Mouse (Mus musculus): Measurements from ENCODE around the gene St13. TPM values are rescaled to one million over a fixed set of nuclear protein-coding genes. Genes with fewer than 3 reads are reported as not detected.
"Not testable (repeated sequence)": the region's sequence is repeated elsewhere in the genome, so short reads cannot be mapped to it uniquely, and the experiment has no call there.

The St13 gene
- total and polyA plus RNA-seq, 2 experiments from 2014 or later: 111 to 241 TPM

DNA sequence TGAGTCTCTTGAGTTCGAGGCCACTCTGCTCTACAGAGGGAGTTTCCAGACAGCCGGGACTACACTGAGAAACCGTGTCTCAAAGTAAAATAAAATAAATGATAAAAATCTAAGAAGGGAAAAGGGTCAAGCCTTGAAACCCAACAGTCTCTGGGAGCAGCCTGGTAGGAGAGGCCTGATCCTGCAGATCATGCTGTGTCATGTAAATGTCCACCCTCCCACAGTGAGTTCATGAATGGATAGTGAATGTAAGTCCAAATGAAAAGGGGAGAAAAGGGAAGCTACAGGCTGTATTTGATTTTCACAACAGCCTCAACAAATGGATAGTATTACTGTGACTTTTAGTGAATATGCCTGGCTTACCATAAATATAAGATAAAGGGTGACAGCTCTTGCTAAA is 25.4 kb upstream of the St13 start:
- DNase-seq (ENCODE audit: low spot score): no peak
- Histone ChIP-seq H3K4me2 (ENCODE audit: low read depth, low read length, poor library complexity, severe bottlenecking) (no peak overlapping the region), H3K4me1 (ENCODE audit: insufficient read depth, low read length) (no peaks in the 10 kb centered on the region), H3K9ac (replicated peaks; ENCODE audit: low read length, poor library complexity, severe bottlenecking) (no peak overlapping the region), H3K27ac (ENCODE audit: low read depth, low read length) (no peak overlapping the region), H3K4me3 (ENCODE audit: low read depth, low read length) (no peak overlapping the region), H3K27me3 (ENCODE audit: insufficient read depth, low read length) (no peaks in the 10 kb centered on the region), H3K36me3 (ENCODE audit: insufficient read depth, low read length) (peaks cover 9% of the 10 kb centered on the region), H3K9me3 (ENCODE audit: low read length) (no peaks in the 10 kb centered on the region)
- no peak for ATAC-seq (ENCODE audit: low FRiP score)
- 88% methylated on average over 3 of the region's 3 CpGs for WGBS
- no peak for TF ChIP-seq CTCF (IDR thresholded peaks at IDR 0.05)

DNA sequence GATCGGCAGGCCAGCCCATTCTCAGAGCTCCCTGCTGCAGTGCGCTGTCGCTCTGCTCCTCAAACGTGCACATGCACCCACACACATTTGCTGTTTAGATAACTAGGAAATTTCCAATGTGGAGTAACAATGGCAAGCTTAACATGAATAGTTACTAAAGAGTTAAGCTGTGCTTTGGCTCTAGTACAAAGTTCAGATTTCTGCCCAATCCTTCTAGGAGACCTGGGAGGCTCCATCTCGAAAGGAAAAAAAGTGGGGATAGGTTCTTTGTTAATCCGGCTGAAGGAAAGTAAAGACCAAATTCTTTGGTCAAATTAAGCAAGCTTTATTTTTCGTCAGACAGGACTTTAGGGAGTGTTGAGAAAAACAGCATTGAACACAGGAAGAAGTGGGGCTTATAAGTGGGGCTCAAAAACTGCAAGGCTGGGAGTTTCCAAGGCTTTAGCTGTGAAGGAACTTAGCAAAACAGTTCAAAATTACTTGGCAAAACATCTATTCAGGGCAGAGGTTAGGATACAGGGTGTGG is 22.3 kb upstream of the St13 start:
- no peaks in the 10 kb centered on the region for H3K9me3 ChIP-seq (ENCODE audit: low read length)
- no peaks in the 10 kb centered on the region for H3K4me1 ChIP-seq (ENCODE audit: insufficient read depth, low read length)
- peaks cover under 1% of the 10 kb centered on the region for H3K36me3 ChIP-seq (ENCODE audit: insufficient read depth, low read length)
- H3K27me3 ChIP-seq (ENCODE audit: insufficient read depth, low read length): no peaks in the 10 kb centered on the region
- no peak for TF ChIP-seq CTCF (IDR thresholded peaks at IDR 0.05)
- no peak overlapping the region for H3K4me3 ChIP-seq (ENCODE audit: low read depth, low read length)
- H3K9ac ChIP-seq (replicated peaks; ENCODE audit: low read length, poor library complexity, severe bottlenecking): no peak overlapping the region
- ATAC-seq (ENCODE audit: low FRiP score) (no peak), DNase-seq (ENCODE audit: low spot score) (no peak)
- no peak overlapping the region for H3K4me2 ChIP-seq (ENCODE audit: low read depth, low read length, poor library complexity, severe bottlenecking)
- 65% methylated on average over 7 of the region's 7 CpGs for WGBS
- no peak overlapping the region for H3K27ac ChIP-seq (ENCODE audit: low read depth, low read length)

DNA sequence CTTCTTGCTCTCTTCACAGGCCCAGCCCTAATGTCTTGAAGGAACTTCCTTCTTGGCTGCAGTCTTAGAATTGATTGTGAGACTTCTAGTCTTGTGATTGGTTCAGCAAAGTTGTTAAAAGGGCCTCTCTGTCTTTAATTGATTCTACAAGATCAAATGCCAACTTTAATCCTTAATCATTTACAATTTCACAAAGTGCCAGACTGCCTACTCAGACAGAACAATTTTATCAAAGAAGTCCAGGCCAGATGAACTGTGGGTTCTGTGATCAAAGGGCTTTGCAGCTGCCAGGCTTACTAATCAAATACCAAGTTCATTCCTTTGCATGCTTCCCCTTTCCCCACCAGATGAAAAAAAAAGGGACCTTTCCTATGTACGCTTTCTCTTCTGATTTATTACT is 21.6 kb upstream of the St13 start:
- DNase-seq (ENCODE audit: low spot score) (no peak), ATAC-seq (ENCODE audit: low FRiP score) (no peak)
- no peaks in the 10 kb centered on the region for H3K36me3 ChIP-seq (ENCODE audit: insufficient read depth, low read length)
- 63% methylated on average over 1 of the region's 1 CpGs for WGBS
- no peak overlapping the region for H3K27ac ChIP-seq (ENCODE audit: low read depth, low read length)
- no peak overlapping the region for H3K9ac ChIP-seq (replicated peaks; ENCODE audit: low read length, poor library complexity, severe bottlenecking)
- H3K4me3 ChIP-seq (ENCODE audit: low read depth, low read length): no peak overlapping the region
- TF ChIP-seq CTCF (IDR thresholded peaks at IDR 0.05): no peak
- H3K27me3 ChIP-seq (ENCODE audit: insufficient read depth, low read length): no peaks in the 10 kb centered on the region
- no peak overlapping the region for H3K4me2 ChIP-seq (ENCODE audit: low read depth, low read length, poor library complexity, severe bottlenecking)
- no peaks in the 10 kb centered on the region for H3K4me1 ChIP-seq (ENCODE audit: insufficient read depth, low read length)
- no peaks in the 10 kb centered on the region for H3K9me3 ChIP-seq (ENCODE audit: low read length)

DNA sequence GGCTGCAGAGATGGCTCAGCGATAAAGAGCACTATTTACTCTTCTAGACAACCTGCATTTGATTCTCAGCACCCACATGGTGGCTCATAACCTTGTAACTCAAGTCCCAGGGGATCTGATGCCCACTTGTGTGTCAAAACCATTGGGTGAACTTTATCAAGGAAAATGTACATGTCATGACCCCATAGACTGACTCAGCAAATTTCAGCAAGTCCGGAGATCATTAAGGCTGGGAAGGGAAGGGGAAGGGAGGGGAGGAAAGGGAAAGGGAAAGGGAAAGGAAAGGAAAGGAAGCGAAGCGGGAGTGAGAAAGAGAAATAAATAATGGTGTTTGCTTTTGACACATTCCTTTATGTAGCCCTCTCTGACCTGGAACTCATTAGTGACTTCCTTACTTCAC is 18.2 kb upstream of the St13 start:
- no peak for TF ChIP-seq CTCF (IDR thresholded peaks at IDR 0.05)
- 93% methylated on average over 4 of the region's 4 CpGs for WGBS

DNA sequence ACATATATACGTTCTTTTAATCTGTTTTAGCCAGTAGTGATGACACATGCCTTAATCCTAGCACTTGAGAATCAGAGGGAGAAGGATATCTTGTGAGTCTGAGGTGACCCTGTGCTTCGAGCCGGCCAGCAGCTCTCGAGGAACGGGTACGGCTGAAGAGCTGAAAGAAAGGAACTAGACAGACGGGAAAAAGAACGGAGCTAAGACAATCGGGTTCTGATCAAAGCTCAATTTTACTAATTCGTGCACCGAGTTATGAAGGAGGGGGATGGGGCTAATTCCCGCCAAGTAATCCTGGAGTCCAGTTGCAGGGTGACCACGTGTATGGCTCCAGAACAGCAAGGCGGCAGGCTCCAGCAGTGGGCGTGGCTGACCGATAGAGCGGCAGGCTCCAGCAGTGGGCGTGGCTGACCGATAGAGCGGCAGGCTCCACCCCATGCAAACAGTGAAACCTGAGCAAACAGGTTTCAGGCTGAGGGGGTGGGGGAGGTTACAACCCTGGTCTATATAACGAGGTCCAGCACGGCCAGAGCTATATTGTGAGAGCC is 17.0 kb upstream of the St13 start:
- peak; percentile 23 for DNase-seq (ENCODE audit: low spot score)
- H3K36me3 ChIP-seq (ENCODE audit: insufficient read depth, low read length); H3K27ac ChIP-seq (ENCODE audit: low read depth, low read length); H3K9ac ChIP-seq (replicated peaks; ENCODE audit: low read length, poor library complexity, severe bottlenecking); H3K4me1 ChIP-seq (ENCODE audit: insufficient read depth, low read length); H3K27me3 ChIP-seq (ENCODE audit: insufficient read depth, low read length); H3K9me3 ChIP-seq (ENCODE audit: low read length); ATAC-seq (ENCODE audit: low FRiP score); H3K4me3 ChIP-seq (ENCODE audit: low read depth, low read length): not testable (repeated sequence)
- WGBS: 8% methylated on average over 22 of the region's 22 CpGs
- H3K4me2 ChIP-seq (ENCODE audit: low read depth, low read length, poor library complexity, severe bottlenecking): peak overlapping the region; percentile 24; the same call in 1 of the 2 replicates

More for the DNA sequence above, 18.2 kb upstream of the St13 start:
- no peaks in the 10 kb centered on the region for H3K36me3 ChIP-seq (ENCODE audit: insufficient read depth, low read length)
- no peaks in the 10 kb centered on the region for H3K27me3 ChIP-seq (ENCODE audit: insufficient read depth, low read length)
- no peak overlapping the region for H3K4me2 ChIP-seq (ENCODE audit: low read depth, low read length, poor library complexity, severe bottlenecking)
- no peaks in the 10 kb centered on the region for H3K9me3 ChIP-seq (ENCODE audit: low read length)
- ATAC-seq (ENCODE audit: low FRiP score): no peak
- H3K9ac ChIP-seq (replicated peaks; ENCODE audit: low read length, poor library complexity, severe bottlenecking): no peak overlapping the region
- DNase-seq (ENCODE audit: low spot score): no peak
- H3K4me1 ChIP-seq (ENCODE audit: insufficient read depth, low read length): no peaks in the 10 kb centered on the region
- H3K4me3 ChIP-seq (ENCODE audit: low read depth, low read length): no peak overlapping the region
- no peak overlapping the region for H3K27ac ChIP-seq (ENCODE audit: low read depth, low read length)

DNA sequence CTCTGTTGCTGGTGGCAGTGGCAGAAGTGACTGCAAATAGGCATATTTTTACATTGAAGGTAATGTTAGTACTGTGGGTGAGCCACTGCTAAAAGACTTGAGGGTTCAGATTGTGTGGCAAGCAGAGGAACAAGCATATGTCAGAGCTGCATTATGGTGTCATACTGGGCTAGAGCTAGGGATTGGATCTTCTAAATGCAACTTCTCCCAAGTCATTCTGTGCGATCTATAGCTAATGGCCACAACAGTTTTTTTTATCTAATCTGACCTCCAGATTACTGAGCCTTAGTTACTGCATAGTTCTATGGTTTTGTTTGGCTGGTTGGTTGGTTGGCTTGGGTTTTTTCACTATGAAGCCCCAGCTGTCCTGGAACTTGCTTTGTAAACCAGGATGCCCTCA is 8.3 kb upstream of the St13 start, which contains the start of gene Dnajb7:
Dnajb7 (minus strand) TSS at position 101 of the 400 bp plus-strand sequence.
- H3K36me3 ChIP-seq (ENCODE audit: insufficient read depth, low read length): no peaks in the 10 kb centered on the region
- no peaks in the 10 kb centered on the region for H3K9me3 ChIP-seq (ENCODE audit: low read length)
- H3K4me1 ChIP-seq (ENCODE audit: insufficient read depth, low read length): no peaks in the 10 kb centered on the region
- TF ChIP-seq CTCF (IDR thresholded peaks at IDR 0.05): no peak
- no peak within 1 kb of the TSS for H3K9ac ChIP-seq (replicated peaks; ENCODE audit: low read length, poor library complexity, severe bottlenecking)
- no peak within 1 kb of the TSS for H3K4me3 ChIP-seq (ENCODE audit: low read depth, low read length)
- DNase-seq (ENCODE audit: low spot score) (no peak), ATAC-seq (ENCODE audit: low FRiP score) (no peak)
- no peak within 1 kb of the TSS for H3K27ac ChIP-seq (ENCODE audit: low read depth, low read length)
- WGBS: 96% methylated on average over 1 of the region's 1 CpGs
- no peaks in the 10 kb centered on the region for H3K27me3 ChIP-seq (ENCODE audit: insufficient read depth, low read length)
- H3K4me2 ChIP-seq (ENCODE audit: low read depth, low read length, poor library complexity, severe bottlenecking): no peak within 1 kb of the TSS

Data from midbrain, postnatal 0 days (tissue).